Comparison of ENCODE assay signal across 15 mouse cellular contexts in genomic region chrX:43122001-43122400, GRCm38 (mm10).
"Had no signal": no experiment of that assay in that cellular context is flagged by ENCODE, and none has a peak within 500 bp of the region (broad histone marks: within the 10 kb centered on the region; RNA-seq: fewer than 3 reads in every experiment).

No protein-coding gene starts in this region.

- H3K27me3 ChIP-seq: liver, embryonic 13.5 days; neural tube, embryonic 13.5 days had no signal

- H3K27ac ChIP-seq: kidney, postnatal 0 days; layer of hippocampus, adult 2 months; liver, embryonic 13.5 days; neural tube, embryonic 13.5 days; stomach, postnatal 0 days had no signal

- H3K36me3 ChIP-seq: liver, embryonic 13.5 days; neural tube, embryonic 13.5 days had no signal

- DNase-seq: kidney, postnatal 25 days; layer of hippocampus, adult 9-11 months; liver, embryonic 13.5 days; lung, adult 2 months; lung, postnatal 14 days; lung, postnatal 4 days; midbrain, embryonic 14.5 days; thymus, adult 2 months; thymus, postnatal 14 days had no signal

- H3K4me3 ChIP-seq: layer of hippocampus, adult 2 months; liver, embryonic 13.5 days; myocyte; neural tube, embryonic 13.5 days had no signal

- H3K4me1 ChIP-seq: liver, embryonic 13.5 days; neural tube, embryonic 13.5 days had no signal

- H3K9me3 ChIP-seq: liver, embryonic 13.5 days; neural tube, embryonic 13.5 days had no signal

- H3K4me2 ChIP-seq: liver, embryonic 13.5 days; midbrain, embryonic 11.5 days; neural tube, embryonic 13.5 days had no signal

- H3K9ac ChIP-seq: liver, embryonic 13.5 days; neural tube, embryonic 13.5 days had no signal
